Mouse (Mus musculus) intestine, postnatal 0 days (tissue): ENCODE measurements at regions not wholly inside any gene's neighbourhood (a gene's known extent, or its start where the extent isn't known, plus 50 kb on each side); places are given as distances from the start of the nearest gene placed in this dataset.
A peak's percentile ranks its signal among the peaks of the same experiment; 100 is the strongest.

Experiments
- ATAC-seq: fragments of 200-750 bp; cut with Nextera tagmentation; 2 replicates; pipeline ENCODE4 v1.8.0; 2017; ENCODE audit warnings: mild to moderate bottlenecking, moderate TSS enrichment, moderate library complexity
- H3K27ac ChIP-seq: fragments of 300-500 bp; sonication (generic); 2 replicates; pipeline ENCODE4 v1.5.1; 2014; ENCODE audit warnings: mild to moderate bottlenecking, low read depth, low read length, moderate library complexity
- H3K27me3 ChIP-seq: fragments of 300-500 bp; sonication (generic); replicated peaks from 2 replicates; pipeline ENCODE4 v1.6.1; 2014; ENCODE audit warnings: low read length, mixed read lengths; ENCODE audit not compliant: control insufficient read depth, insufficient read depth
- H3K36me3 ChIP-seq: fragments of 300-500 bp; sonication (generic); 2 replicates; pipeline ENCODE4 v1.6.1; 2014; ENCODE audit warnings: mild to moderate bottlenecking, moderate library complexity; ENCODE audit not compliant: control insufficient read depth, insufficient read depth
- H3K4me1 ChIP-seq: fragments of 300-500 bp; sonication (generic); replicated peaks from 2 replicates; pipeline ENCODE4 v1.6.1; 2014; ENCODE audit warnings: antibody characterized with exemption, low read length, mixed read lengths; ENCODE audit not compliant: control insufficient read depth, insufficient read depth
- H3K4me2 ChIP-seq: fragments of 300-500 bp; sonication (generic); replicated peaks from 2 replicates; pipeline ENCODE4 v1.6.1; 2014; ENCODE audit warnings: low read depth, mild to moderate bottlenecking, moderate library complexity
- H3K4me3 ChIP-seq: fragments of 300-500 bp; sonication (generic); 2 replicates; pipeline ENCODE4 v1.5.1; 2014; ENCODE audit warnings: low read depth, low read length
- H3K9ac ChIP-seq: fragments of 300-500 bp; sonication (generic); 2 replicates; pipeline ENCODE4 v1.6.1; 2014; ENCODE audit warnings: mild to moderate bottlenecking, low read depth, low read length
- H3K9me3 ChIP-seq: fragments of 300-500 bp; sonication (generic); 2 replicates; pipeline ENCODE4 v1.6.1; 2016; ENCODE audit warnings: mixed run types; ENCODE audit not compliant: control insufficient read depth
- CTCF ChIP-seq: sonication (generic); IDR thresholded peaks from 2 replicates; pipeline ENCODE4 v1.5.1; 2016; ENCODE audit warnings: low read depth, mild to moderate bottlenecking, control low read depth, antibody characterized with exemption, moderate library complexity
- WGBS: fragments of 180-500 bp; shearing (Covaris S2); extraction: QIAGEN DNeasy Blood & Tissue Kit; methylation state at CpG from one replicate; pipeline ENCODE4 v1.1.7; 2014; 5-methylcytosine and 5-hydroxymethylcytosine counted together

- Histone ChIP-seq H3K36me3 (no peaks in the 10 kb centered on the region), H3K4me2 (no peak overlapping the region), H3K27me3 (no peaks in the 10 kb centered on the region), H3K4me1 (no peaks in the 10 kb centered on the region), H3K9ac (no peak overlapping the region), H3K27ac (no peak overlapping the region), H3K9me3 (no peaks in the 10 kb centered on the region), H3K4me3 (no peak overlapping the region)
- no peak for ATAC-seq
- WGBS: 19% methylated on average over 8 of the region's 8 CpGs
- TF ChIP-seq CTCF: no peak
Observed at GRCm38 (mm10) chr2:128301709-128302108, 175.9 kb downstream of the Bcl2l11 start.

- no peak for ATAC-seq
- Histone ChIP-seq H3K27ac (no peak overlapping the region), H3K4me2 (no peak overlapping the region), H3K4me1 (no peaks in the 10 kb centered on the region), H3K36me3 (no peaks in the 10 kb centered on the region), H3K27me3 (no peaks in the 10 kb centered on the region), H3K9me3 (no peaks in the 10 kb centered on the region), H3K9ac (no peak overlapping the region), H3K4me3 (no peak overlapping the region)
- no peak for TF ChIP-seq CTCF
- 57% methylated on average over 12 of the region's 12 CpGs for WGBS
Observed at GRCm38 (mm10) chr2:128304063-128304712, 178.3 kb downstream of the Bcl2l11 start.

GRCm38 (mm10) chr2:128306693-128307092, 180.9 kb downstream of the Bcl2l11 start:
- Histone ChIP-seq H3K4me3 (no peak overlapping the region), H3K27ac (no peak overlapping the region), H3K9ac (no peak overlapping the region), H3K4me2 (no peak overlapping the region), H3K36me3 (no peaks in the 10 kb centered on the region), H3K4me1 (no peaks in the 10 kb centered on the region), H3K27me3 (no peaks in the 10 kb centered on the region), H3K9me3 (no peaks in the 10 kb centered on the region)
- no peak for TF ChIP-seq CTCF
- 66% methylated on average over 6 of the region's 6 CpGs for WGBS
- no peak for ATAC-seq

GRCm38 (mm10) chr2:128309541-128310030, 183.7 kb downstream of the Bcl2l11 start:
- Histone ChIP-seq H3K36me3 (no peaks in the 10 kb centered on the region), H3K4me1 (peaks cover 8% of the 10 kb centered on the region; the same call in 1 of the 2 replicates), H3K9ac (no peak overlapping the region), H3K4me2 (no peak overlapping the region), H3K27me3 (no peaks in the 10 kb centered on the region), H3K4me3 (no peak overlapping the region), H3K27ac (no peak overlapping the region), H3K9me3 (no peaks in the 10 kb centered on the region)
- 38% methylated on average over 10 of the region's 10 CpGs for WGBS
- no peak for ATAC-seq
- no peak for TF ChIP-seq CTCF

- Histone ChIP-seq H3K4me3 (no peak overlapping the region), H3K27me3 (no peaks in the 10 kb centered on the region), H3K4me1 (peaks cover 8% of the 10 kb centered on the region; the same call in 1 of the 2 replicates), H3K9ac (no peak overlapping the region), H3K36me3 (no peaks in the 10 kb centered on the region), H3K27ac (no peak overlapping the region), H3K4me2 (no peak overlapping the region), H3K9me3 (no peaks in the 10 kb centered on the region)
- TF ChIP-seq CTCF: no peak
- 28% methylated on average over 5 of the region's 5 CpGs for WGBS
- no peak for ATAC-seq
Observed at GRCm38 (mm10) chr2:128310081-128310480, 184.2 kb downstream of the Bcl2l11 start.

- 5% methylated on average over 14 of the region's 14 CpGs for WGBS
- no peak for TF ChIP-seq CTCF
- Histone ChIP-seq H3K9me3 (no peaks in the 10 kb centered on the region), H3K36me3 (no peaks in the 10 kb centered on the region), H3K4me2 (peak overlapping the region; percentile 63), H3K27ac (no peak overlapping the region), H3K4me1 (peaks cover 8% of the 10 kb centered on the region; the same call in 1 of the 2 replicates), H3K9ac (no peak overlapping the region), H3K27me3 (no peaks in the 10 kb centered on the region), H3K4me3 (peak overlapping the region; percentile 24)
- ATAC-seq: peak; percentile 78
Observed at GRCm38 (mm10) chr2:128312084-128312594, 186.3 kb downstream of the Bcl2l11 start.
